Mouse (Mus musculus): Measurements from ENCODE around the gene Upp2.

The Upp2 gene

GRCm38 (mm10) chr2:58697501-58697900, 130.4 kb downstream of the Upp2 start:
- DNase-seq = no peak

GRCm38 (mm10) chr2:58699931-58700330, 132.8 kb downstream of the Upp2 start:
- peak; percentile 72 for DNase-seq

- DNase-seq = no peak
Measured at GRCm38 (mm10) chr2:58700354-58700753, 133.3 kb downstream of the Upp2 start.

GRCm38 (mm10) chr2:58701627-58702026, 134.5 kb downstream of the Upp2 start:
- no peak for DNase-seq

GRCm38 (mm10) chr2:58703226-58703625, 136.1 kb downstream of the Upp2 start:
- DNase-seq = no peak

GRCm38 (mm10) chr2:58703646-58704045, 136.5 kb downstream of the Upp2 start:
- DNase-seq = no peak

- no peak for DNase-seq
Measured at GRCm38 (mm10) chr2:58704576-58704975, 137.5 kb downstream of the Upp2 start.

- no peak for DNase-seq
Measured at GRCm38 (mm10) chr2:58707676-58708075, 140.6 kb downstream of the Upp2 start.

- no peak for DNase-seq
Measured at GRCm38 (mm10) chr2:58710234-58710633, 143.1 kb downstream of the Upp2 start.

- no peak for DNase-seq
Measured at GRCm38 (mm10) chr2:58711049-58711448, 144.0 kb downstream of the Upp2 start.

- no peak for DNase-seq
Measured at GRCm38 (mm10) chr2:58711491-58711890, 144.4 kb downstream of the Upp2 start.

- DNase-seq = no peak
Measured at GRCm38 (mm10) chr2:58711935-58712334, 144.8 kb downstream of the Upp2 start.

GRCm38 (mm10) chr2:58717898-58718297, 150.8 kb downstream of the Upp2 start:
- no peak for DNase-seq

- DNase-seq = peak; percentile 3
Measured at GRCm38 (mm10) chr2:58737192-58737820, 170.2 kb downstream of the Upp2 start.

- no peak for DNase-seq
Measured at GRCm38 (mm10) chr2:58741213-58741612, 174.1 kb downstream of the Upp2 start.

- DNase-seq = no peak
Measured at GRCm38 (mm10) chr2:58742026-58742425, 174.9 kb downstream of the Upp2 start.

- no peak for DNase-seq
Measured at GRCm38 (mm10) chr2:58743446-58743845, 176.3 kb downstream of the Upp2 start.

GRCm38 (mm10) chr2:58747483-58748229, 180.6 kb downstream of the Upp2 start:
- no peak for DNase-seq

- no peak for DNase-seq
Measured at GRCm38 (mm10) chr2:58748296-58748695, 181.2 kb downstream of the Upp2 start.

GRCm38 (mm10) chr2:58752891-58753290, 185.8 kb downstream of the Upp2 start:
- no peak for DNase-seq

GRCm38 (mm10) chr2:58754736-58755135, 187.6 kb downstream of the Upp2 start:
- no peak for DNase-seq

- DNase-seq = no peak
Measured at GRCm38 (mm10) chr2:58758081-58758480, 191.0 kb downstream of the Upp2 start.

- DNase-seq = no peak
Measured at GRCm38 (mm10) chr2:58759676-58760075, 192.6 kb downstream of the Upp2 start.

GRCm38 (mm10) chr2:58765141-58765540, 198.0 kb downstream of the Upp2 start:
- DNase-seq = no peak

GRCm38 (mm10) chr2:58773833-58774232, 206.7 kb downstream of the Upp2 start:
- DNase-seq = no peak
